Comparison of ENCODE assay signal across 1 mouse cellular context in genomic region chr7:126625807-126626600, GRCm38 (mm10).
TF ChIP-seq lines count a peak whose summit lies in the region.

No protein-coding gene starts in this region.

TF ChIP-seq in MEL, 35 proteins besides CTCF, POLR2A, EP300 and RAD21:
- TF ChIP-seq MAFK (IDR thresholded peaks at IDR 0.05; ENCODE audit: borderline replicate concordance, low read depth, low read length) (peak; percentile 25; the same call in 1 of the 2 replicates), MAX (IDR thresholded peaks at IDR 0.05; ENCODE audit: low read length) (no peak), ZKSCAN1 (IDR thresholded peaks at IDR 0.05; ENCODE audit: low read depth, low read length) (no peak)
